Mouse (Mus musculus): Measurements from ENCODE around the gene 4930432K21Rik. TPM values are rescaled to one million over a fixed set of nuclear protein-coding genes. Genes with fewer than 3 reads are reported as not detected.

4930432K21Rik gene
- total and polyA plus RNA-seq, 2 experiments from 2014 or later: 2.2 to 5.7 TPM

DNA sequence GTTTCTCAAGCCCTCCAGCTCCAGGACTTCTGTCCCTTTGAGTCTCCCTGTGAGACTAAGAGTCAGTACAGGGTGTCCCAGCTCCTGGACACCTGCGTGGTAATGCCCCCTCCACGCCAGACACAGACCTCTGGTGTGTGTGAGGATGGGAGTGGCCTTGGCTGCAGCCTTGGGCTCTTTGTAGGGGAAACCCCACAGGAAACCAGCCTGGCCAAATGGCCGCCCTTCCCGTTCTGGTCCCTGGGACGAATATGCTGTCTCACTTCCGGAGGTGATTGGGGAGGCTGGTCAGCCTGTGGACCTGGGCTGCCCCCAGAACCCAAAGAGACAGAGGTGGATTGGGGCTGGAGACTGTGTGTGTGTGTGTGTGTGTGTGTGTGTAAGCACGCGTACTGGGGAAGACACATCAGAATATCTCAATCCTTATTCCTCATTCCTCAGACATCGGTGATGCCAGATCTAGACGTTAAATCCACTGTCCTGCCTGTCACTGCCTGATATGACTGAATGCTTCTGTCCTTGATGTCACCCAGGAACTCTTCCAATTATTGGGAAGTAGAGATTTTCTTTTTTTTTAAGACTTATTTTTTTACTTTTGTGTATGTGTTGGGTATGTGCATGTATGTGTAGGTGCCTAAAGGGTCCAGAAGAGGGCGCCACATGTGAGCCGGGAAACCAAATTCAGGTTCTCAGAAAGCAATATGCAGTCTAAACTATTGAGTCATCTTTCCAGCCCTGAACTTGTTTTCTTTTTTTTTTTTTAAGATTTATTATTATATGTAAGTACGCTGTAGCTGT lies 56.3 kb downstream of the 4930432K21Rik start:
- Histone ChIP-seq H3K4me2 (ENCODE audit: low read depth, low read length, poor library complexity, severe bottlenecking) (peak overlapping the region; percentile 56), H3K27ac (ENCODE audit: low read depth, low read length) (peak overlapping the region; percentile 65), H3K4me3 (ENCODE audit: low read depth, low read length) (peak overlapping the region; percentile 33), H3K36me3 (ENCODE audit: insufficient read depth, low read length) (no peaks in the 10 kb centered on the region), H3K9ac (replicated peaks; ENCODE audit: low read length, poor library complexity, severe bottlenecking) (peak overlapping the region; percentile 24; the same call in 1 of the 2 replicates), H3K27me3 (ENCODE audit: insufficient read depth, low read length) (no peaks in the 10 kb centered on the region), H3K4me1 (ENCODE audit: insufficient read depth, low read length) (peaks cover 3% of the 10 kb centered on the region; the same call in 1 of the 2 replicates), H3K9me3 (ENCODE audit: low read length) (no peaks in the 10 kb centered on the region)
- TF ChIP-seq CTCF (IDR thresholded peaks at IDR 0.05): peak; percentile 60
- ATAC-seq (ENCODE audit: low FRiP score): 0 out of 2 replicates have a peak, but pooled peaks have one; percentile 3
- no peak for DNase-seq (ENCODE audit: low spot score)
- 58% methylated on average over 13 of the region's 13 CpGs for WGBS

DNA sequence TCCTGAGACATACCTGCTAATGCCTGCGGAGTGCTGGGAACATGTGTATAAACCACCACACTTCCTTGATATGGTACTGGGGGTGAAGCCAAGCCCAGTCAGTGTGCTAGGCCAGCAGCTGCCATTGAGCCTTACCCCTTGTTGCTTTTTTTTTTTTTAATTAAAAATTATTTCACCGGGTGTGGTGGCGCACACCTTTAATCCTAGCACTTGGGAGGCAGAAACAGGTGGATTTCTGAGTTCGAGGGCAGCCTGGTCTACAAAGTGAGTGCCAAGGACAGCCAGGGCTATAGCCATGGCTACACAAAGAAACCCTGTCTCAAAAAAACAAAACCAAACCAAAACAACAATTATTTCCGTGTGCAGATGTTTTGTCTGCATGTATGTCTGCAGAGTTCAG lies 57.2 kb downstream of the 4930432K21Rik start:
- Histone ChIP-seq H3K9ac (replicated peaks; ENCODE audit: low read length, poor library complexity, severe bottlenecking) (no peak overlapping the region), H3K4me1 (ENCODE audit: insufficient read depth, low read length) (peaks cover 3% of the 10 kb centered on the region; the same call in 1 of the 2 replicates), H3K36me3 (ENCODE audit: insufficient read depth, low read length) (no peaks in the 10 kb centered on the region), H3K4me2 (ENCODE audit: low read depth, low read length, poor library complexity, severe bottlenecking) (no peak overlapping the region), H3K9me3 (ENCODE audit: low read length) (no peaks in the 10 kb centered on the region), H3K4me3 (ENCODE audit: low read depth, low read length) (no peak overlapping the region), H3K27me3 (ENCODE audit: insufficient read depth, low read length) (no peaks in the 10 kb centered on the region), H3K27ac (ENCODE audit: low read depth, low read length) (no peak overlapping the region)
- no peak for ATAC-seq (ENCODE audit: low FRiP score)
- no peak for DNase-seq (ENCODE audit: low spot score)
- TF ChIP-seq CTCF (IDR thresholded peaks at IDR 0.05): no peak
- 90% methylated on average over 5 of the region's 5 CpGs for WGBS

DNA sequence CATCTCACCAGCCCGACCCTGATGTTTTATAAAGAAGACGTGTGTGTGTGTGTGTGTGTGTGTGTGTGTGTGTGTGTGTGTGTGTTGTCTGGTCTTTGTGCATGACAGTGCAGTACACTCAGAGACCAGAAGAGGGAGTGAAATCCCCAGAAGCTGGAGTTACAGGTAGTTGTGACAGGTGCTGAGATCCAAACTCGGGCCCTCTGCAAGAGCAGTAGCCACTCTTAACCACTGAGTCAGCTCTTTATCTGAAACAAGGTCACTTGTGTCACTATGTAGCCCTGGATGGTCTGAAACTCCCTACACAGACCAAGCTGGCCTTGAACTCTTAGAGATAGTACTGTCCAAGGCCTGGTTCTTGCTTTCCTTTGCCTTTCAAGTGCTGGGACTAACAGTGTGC lies 58.8 kb downstream of the 4930432K21Rik start:
- DNase-seq (ENCODE audit: low spot score): no peak
- no peaks in the 10 kb centered on the region for H3K27me3 ChIP-seq (ENCODE audit: insufficient read depth, low read length)
- WGBS: 91% methylated on average over 3 of the region's 3 CpGs

DNA sequence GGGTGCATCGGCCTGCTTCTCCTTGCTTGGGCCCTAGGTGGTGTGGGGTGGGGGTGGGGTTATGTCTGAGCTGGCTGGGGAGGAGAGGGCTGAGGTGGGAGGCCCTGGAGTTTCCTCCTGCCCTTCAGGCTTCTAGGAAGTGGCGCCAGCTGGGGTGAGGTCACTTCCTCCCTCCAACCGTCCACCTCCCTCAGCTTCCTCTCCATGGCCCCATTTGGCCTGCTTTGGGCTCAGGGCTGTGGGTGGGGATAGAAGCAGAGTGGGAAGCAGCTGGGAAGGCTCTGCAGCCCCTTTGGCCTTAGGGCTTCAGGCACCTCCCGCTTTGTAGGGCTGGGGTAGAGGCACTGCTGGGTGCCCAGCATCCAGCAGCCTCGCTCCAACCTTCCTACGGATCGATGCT lies 60.0 kb downstream of the 4930432K21Rik start:
- Histone ChIP-seq H3K4me2 (ENCODE audit: low read depth, low read length, poor library complexity, severe bottlenecking) (no peak overlapping the region), H3K9me3 (ENCODE audit: low read length) (no peaks in the 10 kb centered on the region), H3K27ac (ENCODE audit: low read depth, low read length) (0 out of 2 replicates have a peak overlapping the region, but pooled peaks have one; percentile 32), H3K27me3 (ENCODE audit: insufficient read depth, low read length) (no peaks in the 10 kb centered on the region), H3K4me1 (ENCODE audit: insufficient read depth, low read length) (peaks cover 3% of the 10 kb centered on the region; the same call in 1 of the 2 replicates), H3K4me3 (ENCODE audit: low read depth, low read length) (no peak overlapping the region), H3K9ac (replicated peaks; ENCODE audit: low read length, poor library complexity, severe bottlenecking) (0 out of 2 replicates have a peak overlapping the region, but pooled peaks have one; percentile 36), H3K36me3 (ENCODE audit: insufficient read depth, low read length) (peaks cover 18% of the 10 kb centered on the region)
- WGBS: 61% methylated on average over 7 of the region's 7 CpGs
- no peak for TF ChIP-seq CTCF (IDR thresholded peaks at IDR 0.05)
- no peak for DNase-seq (ENCODE audit: low spot score)
- no peak for ATAC-seq (ENCODE audit: low FRiP score)

More for the DNA sequence above, 58.8 kb downstream of the 4930432K21Rik start:
- Histone ChIP-seq H3K9ac (replicated peaks; ENCODE audit: low read length, poor library complexity, severe bottlenecking) (no peak overlapping the region), H3K27ac (ENCODE audit: low read depth, low read length) (no peak overlapping the region), H3K36me3 (ENCODE audit: insufficient read depth, low read length) (peaks cover 8% of the 10 kb centered on the region), H3K4me2 (ENCODE audit: low read depth, low read length, poor library complexity, severe bottlenecking) (no peak overlapping the region), H3K4me1 (ENCODE audit: insufficient read depth, low read length) (peaks cover 3% of the 10 kb centered on the region; the same call in 1 of the 2 replicates), H3K9me3 (ENCODE audit: low read length) (no peaks in the 10 kb centered on the region), H3K4me3 (ENCODE audit: low read depth, low read length) (no peak overlapping the region)
- no peak; the same call in 1 of the 2 replicates for TF ChIP-seq CTCF (IDR thresholded peaks at IDR 0.05)
- no peak for ATAC-seq (ENCODE audit: low FRiP score)

DNA sequence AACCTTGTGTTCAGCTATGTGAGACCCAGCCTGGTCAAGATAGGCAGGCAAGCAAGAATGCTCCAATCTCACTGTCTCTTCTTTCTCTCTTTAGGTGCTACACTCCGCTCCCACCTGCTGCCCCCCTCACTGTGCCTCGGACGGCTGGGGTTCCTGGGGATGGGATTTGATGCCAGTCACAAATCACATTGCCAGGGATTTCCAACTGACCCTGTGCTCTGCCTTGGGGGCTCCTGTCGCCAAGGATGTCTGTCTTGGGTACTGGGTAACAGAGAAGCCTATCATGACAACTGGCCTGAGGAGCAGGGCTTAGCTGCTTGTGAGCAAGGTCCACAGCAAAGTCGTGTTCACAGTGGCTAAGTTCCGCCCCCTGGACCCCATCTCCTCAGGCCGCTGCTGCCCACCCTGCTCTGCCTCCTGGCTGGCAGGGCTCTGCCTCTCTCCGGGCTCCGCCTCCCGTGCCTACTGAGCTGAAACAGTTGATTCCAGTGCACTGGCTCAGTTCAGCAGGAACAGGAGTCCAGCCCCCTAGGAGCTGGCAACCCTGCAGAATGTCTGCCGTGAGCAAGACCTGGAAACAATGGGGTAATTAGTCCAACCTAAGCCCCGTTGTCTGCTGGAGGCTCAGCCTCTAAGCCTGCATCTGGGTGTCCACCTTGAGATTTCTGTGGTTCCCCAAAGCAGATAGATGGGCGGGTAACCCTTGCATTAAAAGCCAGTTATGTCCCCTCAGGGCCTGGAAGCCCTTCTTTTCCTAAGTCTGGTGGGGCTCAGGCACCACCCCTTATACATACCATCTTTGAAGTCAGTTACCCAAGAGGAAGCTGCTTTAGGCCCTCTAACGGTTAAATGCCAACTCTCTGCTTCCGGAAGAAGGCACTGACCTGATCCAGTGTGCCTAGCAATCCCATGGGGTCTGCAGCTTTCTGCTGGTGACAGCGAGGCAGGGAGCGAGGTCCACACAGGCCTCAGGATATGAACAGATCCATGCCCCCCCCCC lies 60.9 kb downstream of the 4930432K21Rik start:
- peaks cover 24% of the 10 kb centered on the region for H3K36me3 ChIP-seq (ENCODE audit: insufficient read depth, low read length)
- no peaks in the 10 kb centered on the region for H3K9me3 ChIP-seq (ENCODE audit: low read length)
- H3K27me3 ChIP-seq (ENCODE audit: insufficient read depth, low read length): no peaks in the 10 kb centered on the region
- H3K9ac ChIP-seq (replicated peaks; ENCODE audit: low read length, poor library complexity, severe bottlenecking): 0 out of 2 replicates have a peak overlapping the region, but pooled peaks have one; percentile 36
- peaks cover 3% of the 10 kb centered on the region; the same call in 1 of the 2 replicates for H3K4me1 ChIP-seq (ENCODE audit: insufficient read depth, low read length)
- ATAC-seq (ENCODE audit: low FRiP score): no peak
- 30% methylated on average over 17 of the region's 17 CpGs for WGBS
- no peak for TF ChIP-seq CTCF (IDR thresholded peaks at IDR 0.05)
- DNase-seq (ENCODE audit: low spot score): peak; percentile 26
- H3K4me2 ChIP-seq (ENCODE audit: low read depth, low read length, poor library complexity, severe bottlenecking): no peak overlapping the region
- no peak overlapping the region for H3K4me3 ChIP-seq (ENCODE audit: low read depth, low read length)
- H3K27ac ChIP-seq (ENCODE audit: low read depth, low read length): no peak overlapping the region

All from midbrain, postnatal 0 days (tissue).